In genomic region chr6:112898435-112898834, GRCm38 (mm10) we compare ENCODE assay signal across 31 mouse cellular contexts. TPM values are rescaled to one million over a fixed set of nuclear protein-coding genes. Genes with fewer than 3 reads are reported as not detected.
DNase-seq lines count a peak whose midpoint lies in the region; ATAC-seq and TF ChIP-seq lines count a peak whose summit lies in the region.
"Had no signal": no experiment of that assay in that cellular context is flagged by ENCODE, and none has a peak within 500 bp of the region (broad histone marks: within the 10 kb centered on the region; RNA-seq: fewer than 3 reads in every experiment).

No protein-coding gene starts in this region.

- no peaks in the 10 kb centered on the region for H3K36me3 ChIP-seq in forebrain, embryonic 13.5 days (ENCODE audit: poor library complexity, severe bottlenecking)
- H3K36me3 ChIP-seq in forebrain, embryonic 12.5 days (replicated peaks) = 0 out of 2 replicates have a peak, but pooled peaks cover 10% of the 10 kb centered on the region
- H3K36me3 ChIP-seq in midbrain, embryonic 11.5 days (ENCODE audit: control insufficient read depth, insufficient read depth, low read length) = no peaks in the 10 kb centered on the region
- no peaks in the 10 kb centered on the region for H3K36me3 ChIP-seq in midbrain, embryonic 16.5 days (ENCODE audit: control insufficient read depth, insufficient read depth, low read length)
- H3K36me3 ChIP-seq in hindbrain, embryonic 15.5 days = no peaks in the 10 kb centered on the region
- H3K36me3 ChIP-seq in myocyte (ENCODE audit: control insufficient read depth, insufficient read depth) = no peaks in the 10 kb centered on the region
- H3K36me3 ChIP-seq: embryonic facial prominence, embryonic 12.5 days; heart, embryonic 13.5 days; limb, embryonic 10.5 days; limb, embryonic 15.5 days; liver, embryonic 13.5 days; neural tube, embryonic 13.5 days had no signal

- no peaks in the 10 kb centered on the region for H3K9me3 ChIP-seq in forebrain, embryonic 13.5 days (replicated peaks)
- no peaks in the 10 kb centered on the region for H3K9me3 ChIP-seq in forebrain, embryonic 12.5 days
- no peaks in the 10 kb centered on the region for H3K9me3 ChIP-seq in midbrain, embryonic 11.5 days (ENCODE audit: control insufficient read depth, low read length)
- H3K9me3 ChIP-seq in midbrain, embryonic 16.5 days (replicated peaks; ENCODE audit: control insufficient read depth, low read length, poor library complexity, severe bottlenecking) = no peaks in the 10 kb centered on the region
- H3K9me3 ChIP-seq in hindbrain, embryonic 15.5 days = no peaks in the 10 kb centered on the region
- H3K9me3 ChIP-seq: embryonic facial prominence, embryonic 12.5 days; heart, embryonic 13.5 days; limb, embryonic 10.5 days; limb, embryonic 15.5 days; liver, embryonic 13.5 days; megakaryocyte, embryonic 14.5 days; neural tube, embryonic 13.5 days had no signal

- ATAC-seq in forebrain, embryonic 13.5 days = no peak
- ATAC-seq in forebrain, embryonic 12.5 days (ENCODE audit: low FRiP score) = no peak
- ATAC-seq in midbrain, embryonic 11.5 days (ENCODE audit: low FRiP score) = no peak
- no peak for ATAC-seq in midbrain, embryonic 16.5 days
- no peak for ATAC-seq in hindbrain, embryonic 15.5 days (ENCODE audit: low FRiP score, low read depth)
- no peak for ATAC-seq in megakaryocyte-erythroid progenitor cell, adult 5-6 weeks (replicated peaks; ENCODE audit: low FRiP score, low TSS enrichment, poor library complexity, severe bottlenecking)
- ATAC-seq: intestine, embryonic 16.5 days; lung, postnatal 0 days had no signal

- WGBS in forebrain, embryonic 13.5 days = 69% methylated on average over 4 of the region's 4 CpGs
- 79% methylated on average over 4 of the region's 4 CpGs for whole genome bisulfite sequencing in forebrain, embryonic 12.5 days
- 63% methylated on average over 4 of the region's 4 CpGs for WGBS in midbrain, embryonic 11.5 days
- WGBS in midbrain, embryonic 16.5 days = 59% methylated on average over 4 of the region's 4 CpGs
- 63% methylated on average over 4 of the region's 4 CpGs for WGBS in hindbrain, embryonic 15.5 days

- H3K4me1 ChIP-seq in forebrain, embryonic 13.5 days = peaks cover 79% of the 10 kb centered on the region
- peaks cover 83% of the 10 kb centered on the region for H3K4me1 ChIP-seq in forebrain, embryonic 12.5 days
- H3K4me1 ChIP-seq in midbrain, embryonic 11.5 days (ENCODE audit: control insufficient read depth, insufficient read depth, low read length) = peaks cover 65% of the 10 kb centered on the region
- peaks cover 75% of the 10 kb centered on the region for H3K4me1 ChIP-seq in midbrain, embryonic 16.5 days (ENCODE audit: control insufficient read depth, insufficient read depth, low read length)
- peaks cover 79% of the 10 kb centered on the region for H3K4me1 ChIP-seq in hindbrain, embryonic 15.5 days (replicated peaks)

- H3K4me3 ChIP-seq in forebrain, embryonic 13.5 days = no peak overlapping the region
- no peak overlapping the region for H3K4me3 ChIP-seq in forebrain, embryonic 12.5 days (replicated peaks)
- 0 out of 2 replicates have a peak overlapping the region, but pooled peaks have one; percentile 12 for H3K4me3 ChIP-seq in midbrain, embryonic 11.5 days (ENCODE audit: low read depth, low read length)
- H3K4me3 ChIP-seq in midbrain, embryonic 16.5 days (ENCODE audit: low read depth, low read length) = no peak overlapping the region
- no peak overlapping the region for H3K4me3 ChIP-seq in hindbrain, embryonic 15.5 days
- H3K4me3 ChIP-seq in myocyte = no peak overlapping the region
- H3K4me3 ChIP-seq: embryonic facial prominence, embryonic 12.5 days; heart, embryonic 13.5 days; limb, embryonic 10.5 days; limb, embryonic 15.5 days; liver, embryonic 13.5 days; megakaryocyte, embryonic 14.5 days; neural tube, embryonic 13.5 days had no signal

- peak overlapping the region; percentile 97; the same call in 1 of the 2 replicates for H3K27ac ChIP-seq in forebrain, embryonic 13.5 days
- no peak overlapping the region for H3K27ac ChIP-seq in forebrain, embryonic 12.5 days
- H3K27ac ChIP-seq in midbrain, embryonic 11.5 days (ENCODE audit: low read depth, low read length) = no peak overlapping the region
- no peak overlapping the region for H3K27ac ChIP-seq in midbrain, embryonic 16.5 days (ENCODE audit: low read length)
- peak overlapping the region; percentile 51; the same call in 1 of the 2 replicates for H3K27ac ChIP-seq in hindbrain, embryonic 15.5 days (replicated peaks)
- H3K27ac ChIP-seq: embryonic facial prominence, embryonic 12.5 days; heart, embryonic 13.5 days; kidney, postnatal 0 days; limb, embryonic 10.5 days; limb, embryonic 15.5 days; liver, embryonic 13.5 days had no signal

- no peak overlapping the region for H3K9ac ChIP-seq in forebrain, embryonic 13.5 days
- no peak overlapping the region for H3K9ac ChIP-seq in forebrain, embryonic 12.5 days
- peak overlapping the region; percentile 47; the same call in 1 of the 2 replicates for H3K9ac ChIP-seq in midbrain, embryonic 11.5 days (ENCODE audit: low read length)
- no peak overlapping the region for H3K9ac ChIP-seq in midbrain, embryonic 16.5 days (ENCODE audit: low read depth, low read length)
- H3K9ac ChIP-seq in hindbrain, embryonic 15.5 days = no peak overlapping the region
- H3K9ac ChIP-seq: embryonic facial prominence, embryonic 12.5 days; heart, embryonic 13.5 days; limb, embryonic 15.5 days; liver, embryonic 13.5 days; neural tube, embryonic 13.5 days had no signal

- H3K27me3 ChIP-seq in forebrain, embryonic 13.5 days = no peaks in the 10 kb centered on the region
- no peaks in the 10 kb centered on the region for H3K27me3 ChIP-seq in forebrain, embryonic 12.5 days
- no peaks in the 10 kb centered on the region for H3K27me3 ChIP-seq in midbrain, embryonic 11.5 days (ENCODE audit: control insufficient read depth, insufficient read depth, low read length)
- H3K27me3 ChIP-seq in midbrain, embryonic 16.5 days (ENCODE audit: control insufficient read depth, insufficient read depth, low read depth, low read length) = no peaks in the 10 kb centered on the region
- H3K27me3 ChIP-seq in hindbrain, embryonic 15.5 days = no peaks in the 10 kb centered on the region
- H3K27me3 ChIP-seq in myocyte (ENCODE audit: control insufficient read depth, insufficient read depth, insufficient read length) = no peaks in the 10 kb centered on the region
- H3K27me3 ChIP-seq: embryonic facial prominence, embryonic 12.5 days; limb, embryonic 15.5 days; liver, embryonic 13.5 days; megakaryocyte, embryonic 14.5 days; neural tube, embryonic 13.5 days had no signal

- H3K4me2 ChIP-seq in forebrain, embryonic 13.5 days = no peak overlapping the region
- H3K4me2 ChIP-seq in forebrain, embryonic 12.5 days = no peak overlapping the region
- H3K4me2 ChIP-seq in midbrain, embryonic 11.5 days = peak overlapping the region; percentile 40
- H3K4me2 ChIP-seq in midbrain, embryonic 16.5 days (ENCODE audit: low read length) = no peak overlapping the region
- no peak overlapping the region for H3K4me2 ChIP-seq in hindbrain, embryonic 15.5 days
- peak overlapping the region; percentile 43 for H3K4me2 ChIP-seq in myocyte (ENCODE audit: low read depth)
- H3K4me2 ChIP-seq: embryonic facial prominence, embryonic 12.5 days; heart, embryonic 13.5 days; limb, embryonic 15.5 days; liver, embryonic 13.5 days; neural tube, embryonic 13.5 days had no signal

- H3ac ChIP-seq in myocyte (ENCODE audit: control insufficient read depth, insufficient read length) = no peak overlapping the region

- intact Hi-C loops in heart, postnatal 10 days (cut with DNase I) = no loop called here

- TF ChIP-seq POLR2A in myocyte (IDR thresholded peaks at IDR 0.05; ENCODE audit: insufficient read length, low read depth) = no peak

- no peak for DNase-seq in midbrain, embryonic 11.5 days (ENCODE audit: low spot score, missing footprints)
- no peak for DNase-seq in heart, postnatal 10 days
- DNase-seq: adrenal gland, postnatal 10 days; cerebellum, adult 11 months; cerebellum, adult 9-10 months; cerebellum, postnatal 36 days; embryo, embryonic 11 days; heart, postnatal 14 days; kidney, adult 8-10 months; kidney, postnatal 4 days; layer of hippocampus, postnatal 36 days; liver, embryonic 13.5 days; lung, adult 18-20 months; lung, postnatal 4 days; thymus, adult 2 months; thymus, postnatal 36 days had no signal

- H3K79me2 ChIP-seq in myocyte (ENCODE audit: control insufficient read depth, insufficient read depth) = peaks cover 6% of the 10 kb centered on the region

TF ChIP-seq in myocyte, 11 proteins besides CTCF, POLR2A, EP300 and RAD21:
- no peak for TF ChIP-seq MYOD1 (IDR thresholded peaks at IDR 0.05; ENCODE audit: control insufficient read depth in 1 of 3, insufficient read length in 2 of 3, low read depth in 2 of 3)
- no peak for TF ChIP-seq MYOG (IDR thresholded peaks at IDR 0.05; ENCODE audit: control insufficient read depth in 1 of 3, insufficient read depth in 1 of 3, insufficient read length in 2 of 3, low read depth in 2 of 3)
- no peak for TF ChIP-seq TCF12 (IDR thresholded peaks at IDR 0.05; ENCODE audit: insufficient read depth, poor library complexity, severe bottlenecking)
- TF ChIP-seq TCF3 (IDR thresholded peaks at IDR 0.05; ENCODE audit: insufficient read length, low read depth) = no peak
- TF ChIP-seq USF1 (IDR thresholded peaks at IDR 0.05; ENCODE audit: low read depth) = no peak
- TF ChIP-seq CEBPB (IDR thresholded peaks at IDR 0.05; ENCODE audit: insufficient read depth, poor library complexity, severe bottlenecking) = no peak
- no peak for TF ChIP-seq POLR2AphosphoS2 (IDR thresholded peaks at IDR 0.05; ENCODE audit: insufficient read length, low read depth)

RNA-seq across cellular contexts. Expression of gene Srgap3, which starts 48.6 kb away (rescaled TPM):
- polyA plus RNA-seq in forebrain, embryonic 13.5 days (2015; fragmentation: Nextera tagmentation; extraction: Ambion mirVana) = 30.1 and 33.6 TPM in 2 replicates
- 36.6 and 39.9 TPM in 2 replicates for polyA plus RNA-seq in forebrain, embryonic 12.5 days (2016; fragmentation: Nextera tagmentation; extraction: Ambion mirVana)
- polyA plus RNA-seq in midbrain, embryonic 11.5 days (2014; fragmentation: Nextera tagmentation; extraction: Ambion mirVana) = 48.9 and 54.9 TPM in 2 replicates
- polyA plus RNA-seq in midbrain, embryonic 16.5 days (2015; fragmentation: Nextera tagmentation; extraction: Ambion mirVana) = 37.4 and 38.6 TPM in 2 replicates
- polyA plus RNA-seq in hindbrain, embryonic 15.5 days (2015; fragmentation: Nextera tagmentation; extraction: Ambion mirVana) = 30.5 and 36.8 TPM in 2 replicates
- polyA plus RNA-seq in myocyte (2012; fragmentation: generic; extraction: Trizol) = 6.9 TPM
- total RNA-seq in megakaryocyte-erythroid progenitor cell, adult 5-6 weeks (2014; fragmentation: Nextera tagmentation) = 2.3 and 2.8 TPM in 2 replicates
- 0.75 and 2.4 TPM in 2 replicates for total RNA-seq in megakaryocyte-erythroid progenitor cell, adult 5-6 weeks (2017)
- 1 to 10 TPM; 2.6 to 2.9 TPM for total RNA-seq in heart, postnatal 10 days (2021)

Comparison
In these comparisons a context has a peak if more than half of its experiments do, and no peak if none do; other contexts are left out.
1. H3K27ac ChIP-seq: peak in forebrain, embryonic 13.5 days (single experiment) and hindbrain, embryonic 15.5 days (single experiment); none in forebrain, embryonic 12.5 days (single experiment), midbrain, embryonic 11.5 days (single experiment) and midbrain, embryonic 16.5 days (single experiment).
2. H3K4me2 ChIP-seq: peak in midbrain, embryonic 11.5 days (single experiment) and myocyte (single experiment); none in forebrain, embryonic 13.5 days (single experiment), forebrain, embryonic 12.5 days (single experiment), midbrain, embryonic 16.5 days (single experiment) and hindbrain, embryonic 15.5 days (single experiment).